Mouse (Mus musculus): Measurements from ENCODE around the gene Snx9.

DNA sequence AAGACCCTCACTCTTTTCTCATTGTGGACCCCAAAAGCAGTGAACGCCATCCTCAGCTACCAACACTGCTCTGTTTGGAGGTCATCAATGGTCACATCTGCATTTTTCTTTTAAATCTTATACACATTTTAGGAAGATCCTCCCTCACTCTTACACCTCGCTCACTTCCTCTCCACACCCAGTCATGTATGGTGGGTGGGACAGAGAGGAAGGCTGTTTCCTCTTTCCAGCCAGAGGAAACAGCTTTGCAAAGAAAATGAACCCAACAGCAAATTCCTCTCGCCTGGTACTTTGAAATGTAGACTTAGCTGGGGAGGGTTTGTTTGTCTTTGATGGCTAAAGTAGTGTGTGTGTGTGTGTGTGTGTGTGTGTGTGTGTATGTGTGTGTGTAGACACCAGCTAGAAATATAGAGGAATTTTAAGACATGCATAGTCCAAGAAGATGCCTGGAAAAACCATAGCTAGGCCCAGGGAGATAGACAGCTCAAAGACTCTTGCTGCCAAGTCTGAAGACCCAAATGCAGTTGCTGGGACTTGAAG lies 33.2 kb upstream of the Snx9 start:
- TF ChIP-seq CTCF (IDR thresholded peaks at IDR 0.05; ENCODE audit: borderline replicate concordance, insufficient read depth, low read length): no peak
- no peak for TF ChIP-seq POLR2A (IDR thresholded peaks at IDR 0.05; ENCODE audit: low read depth, low read length)

Data from embryonic fibroblast, embryonic 13.5 days (primary cell).